Mouse (Mus musculus) liver, adult 2 months (tissue): ENCODE data around the gene Efnb2. TPM values are rescaled to one million over a fixed set of nuclear protein-coding genes. Genes with fewer than 3 reads are reported as not detected.

Source experiments
- DNase-seq: peaks from one replicate; pipeline ENCODE4 v3.0.0-alpha.2; 2011; ENCODE audit warnings: low read depth, low spot score; ENCODE audit errors: extremely low read depth
- H3K27ac ChIP-seq: fragments of 200-500 bp; replicated peaks from 2 replicates; pipeline ENCODE4 v1.5.1; 2012; ENCODE audit warnings: low read depth, mild to moderate bottlenecking, control low read depth, inconsistent platforms, low read length; ENCODE audit not compliant: insufficient read depth
- H3K27me3 ChIP-seq: fragments of 200-500 bp; 2 replicates; pipeline ENCODE4 v1.6.1; 2012; ENCODE audit warnings: mild to moderate bottlenecking, moderate library complexity, low read length, inconsistent platforms; ENCODE audit not compliant: control insufficient read depth, insufficient read depth
- H3K36me3 ChIP-seq: fragments of 200-500 bp; 2 replicates; pipeline ENCODE4 v1.6.1; 2012; ENCODE audit warnings: low read length, inconsistent platforms; ENCODE audit not compliant: control insufficient read depth, insufficient read depth
- H3K4me1 ChIP-seq: fragments of 200-500 bp; 2 replicates; pipeline ENCODE4 v1.6.1; 2011; ENCODE audit warnings: low read length; ENCODE audit not compliant: control insufficient read depth, insufficient read depth
- H3K4me3 ChIP-seq: fragments of 200-500 bp; 2 replicates; pipeline ENCODE4 v1.5.1; 2011; ENCODE audit warnings: low read depth, mild to moderate bottlenecking, control low read depth, low read length, moderate library complexity; ENCODE audit not compliant: insufficient read depth
- H3K79me2 ChIP-seq: fragments of 200-500 bp; 2 replicates; pipeline ENCODE4 v1.6.1; 2012; ENCODE audit warnings: inconsistent platforms, mild to moderate bottlenecking, low read length, moderate library complexity; ENCODE audit not compliant: control insufficient read depth, insufficient read depth
- H3K9ac ChIP-seq: fragments of 200-500 bp; 2 replicates; pipeline ENCODE4 v1.6.1; 2012; ENCODE audit warnings: low read depth, mild to moderate bottlenecking, control low read depth, inconsistent platforms, low read length
- CTCF ChIP-seq: fragments of 200-500 bp; IDR thresholded peaks from 2 replicates; pipeline ENCODE4 v1.5.1; 2011; ENCODE audit warnings: low read depth, low read length, control low read depth
- POLR2A ChIP-seq: fragments of 200-500 bp; IDR thresholded peaks from 2 replicates; pipeline ENCODE4 v1.6.1; 2011; ENCODE audit warnings: low read length, control low read depth; ENCODE audit not compliant: insufficient read depth; ENCODE audit errors: extremely low read depth
- WGBS: fragments of 180-500 bp; shearing (Covaris S2); methylation state at CpG from one replicate; pipeline ENCODE4 v1.1.7; 2018; 5-methylcytosine and 5-hydroxymethylcytosine counted together
- polyA plus RNA-seq: library from polyadenylated mRNA; depleted of rRNA; stranded (reverse); fragments of >200 nt; gene quantifications from 2 replicates; pipeline ENCODE4 v1.2.3, GENCODE M21; 2012; rRNA removed
- total RNA-seq: library from RNA; depleted of rRNA; stranded (reverse); fragments of >200 nt; gene quantifications from 2 replicates; pipeline ENCODE4 v1.2.3, GENCODE M21; 2014; rRNA removed

The Efnb2 gene
- total and polyA plus RNA-seq, 2 experiments = 1.8 to 2.3 TPM

- WGBS = 86% methylated on average over 10 of the region's 10 CpGs
- H3K27me3 ChIP-seq = no peaks in the 10 kb centered on the region
Observed at GRCm38 (mm10) chr8:8569280-8569679, 91.8 kb downstream of the Efnb2 start.

DNA sequence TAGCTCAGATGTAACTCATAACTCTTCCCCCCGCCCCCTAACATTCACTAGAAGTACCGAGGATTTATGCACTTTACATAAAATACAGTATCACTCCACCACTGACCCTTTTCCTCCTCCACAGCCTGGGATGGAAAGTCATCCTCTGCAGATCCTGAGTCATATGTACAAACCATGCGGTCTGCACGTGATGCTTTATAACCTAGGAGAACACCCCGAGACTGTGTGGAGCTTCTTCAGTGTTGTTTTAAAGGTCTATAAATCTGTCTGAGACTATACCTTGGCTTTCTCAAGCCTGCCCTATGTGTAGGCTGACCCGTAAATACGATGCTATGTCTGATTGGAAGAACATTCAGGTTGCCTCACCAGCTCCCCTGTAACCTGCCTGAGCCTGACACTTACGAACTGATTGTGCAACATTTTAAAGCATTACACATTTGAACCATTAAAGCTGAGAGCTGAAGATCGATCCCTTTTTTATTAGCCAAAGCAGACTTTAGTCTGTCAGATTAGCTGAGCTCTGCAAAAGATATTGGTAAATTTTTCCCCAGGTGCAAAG, 92.7 kb downstream of the Efnb2 start:
- Histone ChIP-seq H3K9ac (no peak overlapping the region), H3K4me3 (no peak overlapping the region), H3K36me3 (no peaks in the 10 kb centered on the region), H3K4me1 (no peaks in the 10 kb centered on the region), H3K27me3 (no peaks in the 10 kb centered on the region), H3K79me2 (no peaks in the 10 kb centered on the region), H3K27ac (no peak overlapping the region)
- TF ChIP-seq CTCF = no peak
- no peak for TF ChIP-seq POLR2A
- DNase-seq = peak; percentile 29
- 82% methylated on average over 9 of the region's 9 CpGs for WGBS

More at GRCm38 (mm10) chr8:8569280-8569679, 91.8 kb downstream of the Efnb2 start:
- no peak overlapping the region for H3K27ac ChIP-seq
- H3K36me3 ChIP-seq = no peaks in the 10 kb centered on the region
- DNase-seq = no peak
- H3K4me1 ChIP-seq = no peaks in the 10 kb centered on the region
- H3K79me2 ChIP-seq = no peaks in the 10 kb centered on the region
- H3K9ac ChIP-seq = no peak overlapping the region
- TF ChIP-seq POLR2A (no peak), CTCF (no peak)
- no peak overlapping the region for H3K4me3 ChIP-seq

Other genes starting within 250 kb of the Efnb2 start
- gene Arglu1, start 29.3 kb upstream of the Efnb2 start, total RNA-seq = 18.5 and 19.2 TPM in 2 replicates
- 6.1 and 11.5 TPM in 2 replicates for gene Arglu1, start 29.3 kb upstream of the Efnb2 start, polyA plus RNA-seq